Mouse (Mus musculus): ENCODE measurements around the gene Fthl17b.

DNA sequence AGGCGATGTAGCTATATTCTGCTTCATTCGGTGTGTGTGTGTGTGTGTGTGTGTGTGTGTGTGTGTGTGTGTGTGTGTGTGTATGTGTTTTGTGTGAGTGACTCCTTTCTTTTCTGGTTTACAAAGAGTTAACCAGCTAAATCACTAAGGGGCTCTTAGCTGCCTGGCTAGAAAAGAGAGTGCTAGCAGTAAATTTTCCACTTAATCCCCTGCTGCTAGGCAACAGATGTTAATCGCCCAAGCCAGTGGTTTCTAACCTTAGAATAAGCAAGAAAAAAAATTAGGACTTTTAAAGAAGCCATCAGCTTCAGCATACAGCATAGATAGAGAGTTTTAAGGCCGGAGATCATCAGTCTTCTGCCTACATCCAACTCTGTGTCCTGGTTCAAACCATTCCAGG, 35.5 kb downstream of the Fthl17b start:
- TF ChIP-seq CTCF (conservative IDR thresholded peaks at IDR 0.05; ENCODE audit: insufficient read depth, insufficient read length, low read depth, low read length), result no peak
- TF ChIP-seq POLR2A (IDR thresholded peaks at IDR 0.05; ENCODE audit: low read depth, low read length), result no peak

Data from kidney, adult 2 months (tissue).